Mouse (Mus musculus) CH12.LX (cell line): ENCODE measurements at regions not wholly inside any gene's neighbourhood (a gene's known extent, or its start where the extent isn't known, plus 50 kb on each side); places are given as distances from the start of the nearest gene placed in this dataset.

Experiments used
- DNase-seq: peaks from one replicate; pipeline ENCODE4 v3.0.0-alpha.2; 2013; ENCODE audit errors: extremely low read depth
- H3K27ac ChIP-seq: 2 replicates; pipeline ENCODE4 v1.5.1; 2012; ENCODE audit warnings: low read depth, mild to moderate bottlenecking, control low read depth, moderate library complexity; ENCODE audit not compliant: insufficient read depth
- H3K27me3 ChIP-seq: replicated peaks from 2 replicates; pipeline ENCODE3; 2012; ENCODE audit warnings: inconsistent platforms
- H3K36me3 ChIP-seq, 2 experiments: replicated peaks in 1 of 2; 2 replicates each; pipeline versions ENCODE3 to v1.6.1; 2012; ENCODE audit warnings: inconsistent platforms in 1 of 2, low read length in 1 of 2, mild to moderate bottlenecking in 1 of 2, mixed read lengths in 1 of 2, moderate library complexity in 1 of 2; ENCODE audit not compliant: control insufficient read depth in 1 of 2, insufficient read depth in 1 of 2
- H3K4me1 ChIP-seq, 2 experiments: 2 replicates each; pipeline ENCODE4 v1.6.1; 2012; ENCODE audit warnings: inconsistent platforms in 1 of 2, moderate library complexity in 1 of 2; ENCODE audit not compliant: insufficient read depth in 2 of 2, control insufficient read depth in 1 of 2
- H3K4me2 ChIP-seq: 2 replicates; pipeline ENCODE4 v1.6.1; 2012; ENCODE audit warnings: low read depth, mild to moderate bottlenecking, control low read depth; ENCODE audit not compliant: poor library complexity, insufficient read depth, severe bottlenecking
- H3K4me3 ChIP-seq, 3 experiments: fragments of 150-350 bp in 1 of 3; sonication (generic) in 1 of 3; replicated peaks in 1 of 3; 2 replicates each; pipeline versions ENCODE3 to v1.5.1; 2011 to 2012; ENCODE audit warnings: low read depth in 2 of 3, low read length in 2 of 3, mild to moderate bottlenecking in 2 of 3, moderate library complexity in 2 of 3, control low read depth in 1 of 3, improper control_type of control experiment in 1 of 3, inconsistent platforms in 1 of 3, mixed read lengths in 1 of 3; ENCODE audit not compliant: poor library complexity in 1 of 3
- H3K79me2 ChIP-seq: replicated peaks from 2 replicates; pipeline ENCODE4 v1.6.1; 2012; ENCODE audit warnings: mild to moderate bottlenecking, moderate library complexity; ENCODE audit not compliant: control insufficient read depth, poor library complexity, insufficient read depth, severe bottlenecking; ENCODE audit errors: extremely low read depth
- H3K9ac ChIP-seq: 2 replicates; pipeline ENCODE4 v1.6.1; 2012; ENCODE audit warnings: low read depth, mild to moderate bottlenecking, control low read depth, moderate library complexity; ENCODE audit not compliant: insufficient read depth
- H3K9me3 ChIP-seq: replicated peaks from 2 replicates; pipeline ENCODE3; 2012; ENCODE audit warnings: low read length, inconsistent platforms, mixed read lengths
- BHLHE40 ChIP-seq: IDR thresholded peaks from 2 replicates; pipeline ENCODE4 v1.6.1; 2011; ENCODE audit warnings: mild to moderate bottlenecking, low read depth, low read length, improper control_type of control experiment
- CHD1 ChIP-seq: IDR thresholded peaks from 2 replicates; pipeline ENCODE4 v1.6.1; 2012; ENCODE audit warnings: low read depth, low read length, improper control_type of control experiment, inconsistent platforms
- CHD2 ChIP-seq: IDR thresholded peaks from 2 replicates; pipeline ENCODE4 v1.6.1; 2011; ENCODE audit warnings: low read length, improper control_type of control experiment
- E2F4 ChIP-seq: IDR thresholded peaks from 2 replicates; pipeline ENCODE4 v1.6.1; 2011; ENCODE audit warnings: low read depth, low read length, improper control_type of control experiment; ENCODE audit not compliant: insufficient replicate concordance
- ELF1 ChIP-seq: IDR thresholded peaks from 2 replicates; pipeline ENCODE4 v1.6.1; 2014; ENCODE audit warnings: low read depth, mild to moderate bottlenecking, inconsistent platforms, low read length, improper control_type of control experiment
- GABPA ChIP-seq: IDR thresholded peaks from 2 replicates; pipeline ENCODE4 v1.6.1; 2012; ENCODE audit warnings: low read depth, low read length, improper control_type of control experiment, inconsistent platforms; ENCODE audit not compliant: insufficient replicate concordance
- JUN ChIP-seq: IDR thresholded peaks from 2 replicates; pipeline ENCODE4 v1.6.1; 2011; ENCODE audit warnings: low read depth, mild to moderate bottlenecking, low read length, improper control_type of control experiment, moderate library complexity; ENCODE audit not compliant: insufficient read depth
- JUND ChIP-seq: conservative IDR thresholded peaks from 2 replicates; pipeline ENCODE4 v1.6.1; 2011; ENCODE audit warnings: low read depth, low read length, improper control_type of control experiment
- KAT2A ChIP-seq: IDR thresholded peaks from 2 replicates; pipeline ENCODE4 v1.6.1; 2012; ENCODE audit warnings: low read length, improper control_type of control experiment, inconsistent platforms; ENCODE audit not compliant: insufficient replicate concordance
- MAFK ChIP-seq: IDR thresholded peaks from 2 replicates; pipeline ENCODE4 v1.6.1; 2011; ENCODE audit warnings: low read length, improper control_type of control experiment; ENCODE audit not compliant: insufficient replicate concordance
- MAZ ChIP-seq: IDR thresholded peaks from 2 replicates; pipeline ENCODE4 v1.6.1; 2012; ENCODE audit warnings: low read depth, mild to moderate bottlenecking, inconsistent platforms, low read length, improper control_type of control experiment, moderate library complexity
- MEF2A ChIP-seq: IDR thresholded peaks from 2 replicates; pipeline ENCODE4 v1.6.1; 2014; ENCODE audit warnings: low read depth, mild to moderate bottlenecking, inconsistent platforms, low read length, improper control_type of control experiment, borderline replicate concordance
- MYC ChIP-seq: IDR thresholded peaks from 2 replicates; pipeline ENCODE4 v1.6.1; 2011; ENCODE audit warnings: low read depth, mild to moderate bottlenecking, improper control_type of control experiment, low read length
- NRF1 ChIP-seq: IDR thresholded peaks from 2 replicates; pipeline ENCODE4 v1.6.1; 2014; ENCODE audit warnings: low read depth, mild to moderate bottlenecking, inconsistent platforms, low read length, improper control_type of control experiment, moderate library complexity
- PAX5 ChIP-seq: IDR thresholded peaks from 2 replicates; pipeline ENCODE4 v1.6.1; 2012; ENCODE audit warnings: low read length, inconsistent platforms, mixed read lengths
- POLR2A ChIP-seq: IDR thresholded peaks from 2 replicates; pipeline ENCODE4 v1.6.1; 2011; ENCODE audit warnings: low read depth, mild to moderate bottlenecking, improper control_type of control experiment, low read length
- RCOR1 ChIP-seq: conservative IDR thresholded peaks from 2 replicates; pipeline ENCODE4 v1.6.1; 2012; ENCODE audit warnings: low read depth, mild to moderate bottlenecking, inconsistent platforms, low read length, improper control_type of control experiment
- ZC3H11A ChIP-seq: IDR thresholded peaks from 2 replicates; pipeline ENCODE4 v1.6.1; 2012; ENCODE audit warnings: low read depth, mild to moderate bottlenecking, inconsistent platforms, low read length, improper control_type of control experiment
- ZKSCAN1 ChIP-seq: IDR thresholded peaks from 2 replicates; pipeline ENCODE4 v1.6.1; 2012; ENCODE audit warnings: low read depth, inconsistent platforms, low read length, improper control_type of control experiment, borderline replicate concordance
- ZMIZ1 ChIP-seq: IDR thresholded peaks from 2 replicates; pipeline ENCODE4 v1.6.1; 2012; ENCODE audit warnings: low read depth, mild to moderate bottlenecking, inconsistent platforms, low read length, improper control_type of control experiment
- ZNF384 ChIP-seq: IDR thresholded peaks from 2 replicates; pipeline ENCODE4 v1.6.1; 2012; ENCODE audit warnings: low read depth, low read length, improper control_type of control experiment, inconsistent platforms
- dilution Hi-C: fragments of 300-500 bp; cut with MboI; formaldehyde crosslinking; loops from 2 replicates; pipeline ENCODE4 v1.14.3; 2020; ENCODE audit warnings: low sequenced_read_pairs; ENCODE audit not compliant: extremely low pct_unique_long_range_greater_than_20kb, extremely low pct_ligation_motif_present
- in situ Hi-C: fragments of 300-500 bp; cut with MboI; formaldehyde crosslinking; loops from 3 replicates; pipeline ENCODE4 v1.14.3; 2019; ENCODE audit warnings: low sequenced_read_pairs, low pct_ligation_motif_present, low pct_unique_long_range_greater_than_20kb, mixed read lengths

GRCm38 (mm10) chr5:118421884-118422821, 138.3 kb upstream of the Med13l start:
- dilution Hi-C loops, result no loop called here
- no peaks in the 10 kb centered on the region for H3K79me2 ChIP-seq
- peak; percentile 22 for DNase-seq
- TF ChIP-seq BHLHE40, result peak; percentile 67
- no peak for TF ChIP-seq CHD1
- no peak overlapping the region for H3K9ac ChIP-seq
- no peaks in the 10 kb centered on the region for H3K9me3 ChIP-seq
- H3K27ac ChIP-seq, result no peak overlapping the region
- H3K27me3 ChIP-seq, result peaks cover 2% of the 10 kb centered on the region
- H3K4me2 ChIP-seq, result no peak overlapping the region
- H3K36me3 ChIP-seq, result no peaks in the 10 kb centered on the region
- in situ Hi-C loops, result no loop called here
- H3K4me1 ChIP-seq, result peaks cover 6 to 26% of the 10 kb centered on the region in 2 experiments; a peak in 3 of 4 replicates
- no peak overlapping the region for H3K4me3 ChIP-seq

- in situ Hi-C loops, result no loop called here
- dilution Hi-C loops, result no loop called here
- H3K36me3 ChIP-seq, result no peaks in the 10 kb centered on the region
Measured at GRCm38 (mm10) chr5:118424177-118424576, 136.3 kb upstream of the Med13l start.

GRCm38 (mm10) chr5:118424764-118425568, 135.5 kb upstream of the Med13l start:
- Histone ChIP-seq H3K4me1 (peaks cover 9 to 34% of the 10 kb centered on the region in 2 experiments; a peak in 3 of 4 replicates), H3K4me3 (no peak overlapping the region), H3K27me3 (peaks cover 2% of the 10 kb centered on the region), H3K79me2 (no peaks in the 10 kb centered on the region), H3K36me3 (no peaks in the 10 kb centered on the region), H3K4me2 (no peak overlapping the region), H3K27ac (no peak overlapping the region), H3K9ac (no peak overlapping the region), H3K9me3 (peaks cover 2% of the 10 kb centered on the region)
- dilution Hi-C loops (no loop called here), in situ Hi-C loops (no loop called here)
- no peak for DNase-seq
- TF ChIP-seq E2F4 (no peak), ZMIZ1 (no peak), JUND (no peak), RCOR1 (no peak), POLR2A (no peak), MAFK (no peak), PAX5 (no peak), CHD1 (no peak), ZKSCAN1 (no peak), ZC3H11A (no peak), NRF1 (no peak), MEF2A (no peak), KAT2A (no peak), MAZ (no peak), ELF1 (no peak), JUN (no peak), ZNF384 (no peak), GABPA (no peak), CHD2 (no peak)

More at GRCm38 (mm10) chr5:118424177-118424576, 136.3 kb upstream of the Med13l start:
- Histone ChIP-seq H3K4me2 (no peak overlapping the region), H3K9ac (no peak overlapping the region), H3K9me3 (no peaks in the 10 kb centered on the region), H3K79me2 (no peaks in the 10 kb centered on the region), H3K27me3 (peaks cover 2% of the 10 kb centered on the region)
- no peak for DNase-seq
- TF ChIP-seq MAFK, result no peak
- no peak for TF ChIP-seq PAX5
- TF ChIP-seq MYC, result no peak
- no peak for TF ChIP-seq POLR2A
- TF ChIP-seq, all 38 proteins: peak for 0
- H3K4me1 ChIP-seq, result peaks cover 9 to 34% of the 10 kb centered on the region in 2 experiments; a peak in 3 of 4 replicates
- no peak overlapping the region for H3K27ac ChIP-seq
- no peak overlapping the region for H3K4me3 ChIP-seq
